Mouse (Mus musculus): ENCODE measurements at regions not wholly inside any gene's neighbourhood (a gene's known extent, or its start where the extent isn't known, plus 50 kb on each side); places are given as distances from the start of the nearest gene placed in this dataset.

GRCm38 (mm10) chr10:26637459-26637858 lies 115.8 kb upstream of the Arhgap18 start:
- WGBS = 31% methylated on average over 3 of the region's 3 CpGs
- H3K4me1 ChIP-seq (ENCODE audit: insufficient read depth) = no peaks in the 10 kb centered on the region
- ATAC-seq (no peak), DNase-seq (no peak)
- H3K9me3 ChIP-seq (ENCODE audit: low read length) = no peaks in the 10 kb centered on the region
- no peak overlapping the region for H3K27ac ChIP-seq (ENCODE audit: low read depth, low read length)
- no peaks in the 10 kb centered on the region for H3K27me3 ChIP-seq (ENCODE audit: insufficient read depth, low read length)
- no peak for TF ChIP-seq CTCF (IDR thresholded peaks at IDR 0.05; ENCODE audit: low read depth)
- no peak overlapping the region for H3K4me2 ChIP-seq (ENCODE audit: low read depth)
- H3K4me3 ChIP-seq (ENCODE audit: low read depth, low read length) = no peak overlapping the region
- H3K9ac ChIP-seq = no peak overlapping the region
- no peaks in the 10 kb centered on the region for H3K36me3 ChIP-seq (ENCODE audit: insufficient read depth)

GRCm38 (mm10) chr10:26638056-26638455 lies 115.2 kb upstream of the Arhgap18 start:
- ATAC-seq (no peak), DNase-seq (no peak)
- Histone ChIP-seq H3K9me3 (ENCODE audit: low read length) (no peaks in the 10 kb centered on the region), H3K4me2 (ENCODE audit: low read depth) (no peak overlapping the region), H3K4me1 (ENCODE audit: insufficient read depth) (no peaks in the 10 kb centered on the region), H3K27ac (ENCODE audit: low read depth, low read length) (no peak overlapping the region), H3K27me3 (ENCODE audit: insufficient read depth, low read length) (no peaks in the 10 kb centered on the region), H3K36me3 (ENCODE audit: insufficient read depth) (no peaks in the 10 kb centered on the region), H3K4me3 (ENCODE audit: low read depth, low read length) (no peak overlapping the region), H3K9ac (no peak overlapping the region)
- 63% methylated on average over 4 of the region's 4 CpGs for WGBS
- TF ChIP-seq CTCF (IDR thresholded peaks at IDR 0.05; ENCODE audit: low read depth) = no peak

DNA sequence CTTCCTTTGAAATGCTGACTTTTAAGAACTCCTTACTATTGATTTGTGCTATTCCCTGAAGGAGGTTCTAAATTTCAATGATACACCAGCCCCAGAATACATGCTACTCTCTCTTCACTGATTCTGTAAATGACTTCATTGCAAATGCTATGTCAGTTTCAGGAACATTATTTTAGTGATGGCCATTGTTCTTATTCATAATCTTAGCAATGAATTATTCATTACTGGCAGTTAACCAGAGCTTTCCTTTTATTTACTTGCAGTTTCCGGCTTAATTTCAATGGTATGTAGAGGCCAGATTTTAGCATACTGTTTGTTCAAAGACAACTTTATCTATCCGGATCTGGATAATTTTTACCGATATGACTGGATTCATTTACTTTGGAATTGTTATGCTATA lies 114.1 kb upstream of the Arhgap18 start:
- DNase-seq (no peak), ATAC-seq (peak; percentile 55; the same call in 1 of the 2 replicates)
- H3K27me3 ChIP-seq (ENCODE audit: insufficient read depth, low read length) = no peaks in the 10 kb centered on the region
- H3K4me3 ChIP-seq (ENCODE audit: low read depth, low read length) = no peak overlapping the region
- H3K27ac ChIP-seq (ENCODE audit: low read depth, low read length) = no peak overlapping the region
- H3K9me3 ChIP-seq (ENCODE audit: low read length) = no peaks in the 10 kb centered on the region
- no peak for TF ChIP-seq CTCF (IDR thresholded peaks at IDR 0.05; ENCODE audit: low read depth)
- no peak overlapping the region for H3K9ac ChIP-seq
- no peak overlapping the region for H3K4me2 ChIP-seq (ENCODE audit: low read depth)
- WGBS = 37% methylated on average over 3 of the region's 3 CpGs
- no peaks in the 10 kb centered on the region for H3K4me1 ChIP-seq (ENCODE audit: insufficient read depth)
- no peaks in the 10 kb centered on the region for H3K36me3 ChIP-seq (ENCODE audit: insufficient read depth)

DNA sequence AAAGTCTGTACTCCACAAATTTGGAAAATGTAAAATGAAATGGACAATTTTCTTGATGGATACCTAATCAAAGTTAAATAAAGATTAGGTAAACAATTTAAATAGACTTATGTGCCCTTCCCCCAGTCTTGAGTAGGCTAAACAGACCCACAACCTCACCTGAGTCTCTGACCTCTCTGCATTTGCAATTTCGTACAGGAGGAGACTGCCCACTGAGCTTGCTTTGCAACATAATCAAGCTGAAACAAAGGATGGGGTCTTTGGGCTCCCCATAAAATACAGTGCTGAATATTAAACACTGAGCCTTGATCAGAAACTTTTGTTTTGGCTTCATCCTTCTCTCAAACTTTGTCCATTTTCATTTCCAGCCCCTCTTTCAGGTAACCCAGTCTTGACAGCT lies 100.1 kb upstream of the Arhgap18 start:
- H3K27ac ChIP-seq (ENCODE audit: low read depth, low read length) = no peak overlapping the region
- ATAC-seq (no peak), DNase-seq (no peak)
- H3K4me2 ChIP-seq (ENCODE audit: low read depth) = no peak overlapping the region
- H3K9me3 ChIP-seq (ENCODE audit: low read length) = no peaks in the 10 kb centered on the region
- H3K27me3 ChIP-seq (ENCODE audit: insufficient read depth, low read length) = no peaks in the 10 kb centered on the region
- no peaks in the 10 kb centered on the region for H3K36me3 ChIP-seq (ENCODE audit: insufficient read depth)
- no peak overlapping the region for H3K9ac ChIP-seq
- no peak for TF ChIP-seq CTCF (IDR thresholded peaks at IDR 0.05; ENCODE audit: low read depth)
- no peaks in the 10 kb centered on the region for H3K4me1 ChIP-seq (ENCODE audit: insufficient read depth)
- no peak overlapping the region for H3K4me3 ChIP-seq (ENCODE audit: low read depth, low read length)
- 56% methylated on average over 1 of the region's 1 CpGs for WGBS

GRCm38 (mm10) chr10:26664270-26664669 lies 89.0 kb upstream of the Arhgap18 start:
- no peak overlapping the region for H3K4me2 ChIP-seq (ENCODE audit: low read depth)
- no peak overlapping the region for H3K9ac ChIP-seq
- no peak for TF ChIP-seq CTCF (IDR thresholded peaks at IDR 0.05; ENCODE audit: low read depth)

DNA sequence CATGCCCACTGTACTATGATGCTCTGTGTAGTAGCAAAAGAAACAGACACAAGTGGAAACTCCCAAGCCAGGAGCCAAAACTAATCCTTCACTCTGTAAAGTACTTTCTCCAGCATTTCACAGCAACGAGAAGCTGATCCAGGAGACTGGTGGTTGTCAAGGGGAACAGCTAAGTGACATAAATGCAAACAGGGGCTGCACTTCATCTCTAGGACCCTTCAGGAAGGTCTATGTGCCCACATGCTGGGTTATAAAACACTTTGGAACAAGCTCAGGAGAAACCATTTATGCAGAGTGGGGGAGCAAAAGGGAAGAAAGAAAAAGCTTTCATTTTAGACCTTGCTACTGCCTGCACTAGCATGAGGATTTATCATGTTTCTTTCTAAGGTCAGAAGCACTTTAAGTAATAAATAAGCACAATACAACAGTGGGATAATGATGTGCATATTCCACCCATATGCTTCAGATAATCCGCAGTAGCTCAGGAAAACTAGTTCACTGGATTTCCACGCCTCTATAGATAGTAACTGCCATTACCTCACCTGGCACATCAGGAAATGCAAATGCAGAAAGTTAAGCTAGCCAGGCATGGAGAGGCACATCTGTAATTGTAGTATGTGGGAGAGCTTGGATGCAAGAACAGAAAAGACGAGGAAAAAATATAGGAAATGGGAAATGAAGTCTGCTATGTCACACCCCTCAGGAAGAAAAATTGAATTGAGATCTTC lies 73.6 kb upstream of the Arhgap18 start:
- H3K4me3 ChIP-seq (ENCODE audit: low read depth, low read length) = no peak overlapping the region
- no peaks in the 10 kb centered on the region for H3K4me1 ChIP-seq (ENCODE audit: insufficient read depth)
- H3K9me3 ChIP-seq (ENCODE audit: low read length) = no peaks in the 10 kb centered on the region
- H3K4me2 ChIP-seq (ENCODE audit: low read depth) = no peak overlapping the region
- no peak overlapping the region for H3K9ac ChIP-seq
- ATAC-seq (no peak), DNase-seq (no peak)
- no peaks in the 10 kb centered on the region for H3K36me3 ChIP-seq (ENCODE audit: insufficient read depth)
- 58% methylated on average over 4 of the region's 4 CpGs for WGBS
- no peak overlapping the region for H3K27ac ChIP-seq (ENCODE audit: low read depth, low read length)
- no peaks in the 10 kb centered on the region for H3K27me3 ChIP-seq (ENCODE audit: insufficient read depth, low read length)
- no peak for TF ChIP-seq CTCF (IDR thresholded peaks at IDR 0.05; ENCODE audit: low read depth)

More at GRCm38 (mm10) chr10:26664270-26664669, 89.0 kb upstream of the Arhgap18 start:
- Histone ChIP-seq H3K36me3 (ENCODE audit: insufficient read depth) (no peaks in the 10 kb centered on the region), H3K4me3 (ENCODE audit: low read depth, low read length) (no peak overlapping the region), H3K27me3 (ENCODE audit: insufficient read depth, low read length) (no peaks in the 10 kb centered on the region), H3K9me3 (ENCODE audit: low read length) (no peaks in the 10 kb centered on the region), H3K27ac (ENCODE audit: low read depth, low read length) (no peak overlapping the region), H3K4me1 (ENCODE audit: insufficient read depth) (no peaks in the 10 kb centered on the region)
- ATAC-seq (no peak), DNase-seq (no peak)

GRCm38 (mm10) chr10:26694761-26695160 lies 58.5 kb upstream of the Arhgap18 start:
- Histone ChIP-seq H3K27me3 (ENCODE audit: insufficient read depth, low read length) (no peaks in the 10 kb centered on the region), H3K4me1 (ENCODE audit: insufficient read depth) (no peaks in the 10 kb centered on the region), H3K9me3 (ENCODE audit: low read length) (no peaks in the 10 kb centered on the region), H3K4me2 (ENCODE audit: low read depth) (peak overlapping the region; percentile 75), H3K36me3 (ENCODE audit: insufficient read depth) (no peaks in the 10 kb centered on the region), H3K27ac (ENCODE audit: low read depth, low read length) (peak overlapping the region; percentile 76; the same call in 1 of the 2 replicates), H3K9ac (peak overlapping the region; percentile 74), H3K4me3 (ENCODE audit: low read depth, low read length) (peak overlapping the region; percentile 52)
- no peak for TF ChIP-seq CTCF (IDR thresholded peaks at IDR 0.05; ENCODE audit: low read depth)
- no peak for DNase-seq
- no peak for ATAC-seq
- WGBS = 61% methylated on average over 2 of the region's 2 CpGs

Measured in forebrain, postnatal 0 days (tissue).